Mouse (Mus musculus) myocyte (in vitro differentiated cells): ENCODE data around the gene H1foo. TPM values are rescaled to one million over a fixed set of nuclear protein-coding genes. Genes with fewer than 3 reads are reported as not detected.

Experiments used
- H3K27me3 ChIP-seq: one replicate; pipeline ENCODE4 v1.6.1; 2011; ENCODE audit not compliant: control insufficient read depth, insufficient read depth, insufficient read length
- H3K36me3 ChIP-seq: one replicate; pipeline ENCODE4 v1.6.1; 2011; ENCODE audit not compliant: control insufficient read depth, insufficient read depth
- H3K4me2 ChIP-seq: one replicate; pipeline ENCODE4 v1.6.1; 2011; ENCODE audit warnings: low read depth, control low read depth
- H3K4me3 ChIP-seq: one replicate; pipeline ENCODE4 v1.5.1; 2011; ENCODE audit warnings: mild to moderate bottlenecking, control low read depth, moderate library complexity
- H3K79me2 ChIP-seq: one replicate; pipeline ENCODE4 v1.6.1; 2011; ENCODE audit not compliant: control insufficient read depth, insufficient read depth
- H3ac ChIP-seq: one replicate; pipeline ENCODE4 v1.6.1; 2011; ENCODE audit not compliant: control insufficient read depth, insufficient read length
- CEBPB ChIP-seq: IDR thresholded peaks from 2 replicates; pipeline ENCODE4 v1.6.1; 2011; ENCODE audit warnings: mild to moderate bottlenecking, moderate library complexity; ENCODE audit not compliant: poor library complexity, insufficient read depth, severe bottlenecking
- E2F4 ChIP-seq: IDR thresholded peaks from one replicate; pipeline ENCODE4 v1.6.1; 2011; ENCODE audit warnings: mild to moderate bottlenecking, control low read depth, moderate library complexity; ENCODE audit not compliant: insufficient read depth
- MAX ChIP-seq: IDR thresholded peaks from one replicate; pipeline ENCODE4 v1.6.1; 2011; ENCODE audit warnings: low read depth, mild to moderate bottlenecking, control low read depth
- MYOD1 ChIP-seq, 3 experiments: IDR thresholded peaks; one replicate each; pipeline ENCODE4 v1.6.1; 2011; ENCODE audit warnings: control low read depth in 2 of 3, low read depth in 2 of 3, mild to moderate bottlenecking in 2 of 3, moderate library complexity in 1 of 3; ENCODE audit not compliant: insufficient read length in 2 of 3, control insufficient read depth in 1 of 3
- MYOG ChIP-seq, 3 experiments: IDR thresholded peaks; one replicate each; pipeline ENCODE4 v1.6.1; 2011; ENCODE audit warnings: control low read depth in 2 of 3, low read depth in 2 of 3, mild to moderate bottlenecking in 2 of 3; ENCODE audit not compliant: insufficient read length in 2 of 3, control insufficient read depth in 1 of 3, insufficient read depth in 1 of 3
- POLR2A ChIP-seq: IDR thresholded peaks from one replicate; pipeline ENCODE4 v1.6.1; 2011; ENCODE audit warnings: low read depth, mild to moderate bottlenecking, control low read depth, moderate library complexity; ENCODE audit not compliant: insufficient read length
- POLR2AphosphoS2 ChIP-seq: IDR thresholded peaks from one replicate; pipeline ENCODE4 v1.6.1; 2011; ENCODE audit warnings: low read depth, control low read depth; ENCODE audit not compliant: insufficient read length
- REST ChIP-seq: IDR thresholded peaks from one replicate; pipeline ENCODE4 v1.6.1; 2011; ENCODE audit warnings: mild to moderate bottlenecking, control low read depth, moderate library complexity; ENCODE audit not compliant: insufficient read depth, insufficient read length
- SRF ChIP-seq: IDR thresholded peaks from one replicate; pipeline ENCODE4 v1.6.1; 2011; ENCODE audit warnings: low read depth; ENCODE audit not compliant: control insufficient read depth, insufficient read length
- TCF12 ChIP-seq: IDR thresholded peaks from one replicate; pipeline ENCODE4 v1.6.1; 2011; ENCODE audit warnings: mild to moderate bottlenecking, control low read depth; ENCODE audit not compliant: poor library complexity, insufficient read depth, severe bottlenecking
- TCF3 ChIP-seq: IDR thresholded peaks from one replicate; pipeline ENCODE4 v1.6.1; 2011; ENCODE audit warnings: low read depth, control low read depth; ENCODE audit not compliant: insufficient read length
- USF1 ChIP-seq: IDR thresholded peaks from one replicate; pipeline ENCODE4 v1.6.1; 2011; ENCODE audit warnings: low read depth, mild to moderate bottlenecking, control low read depth, moderate library complexity
- polyA plus RNA-seq: library from polyadenylated mRNA; unstranded; fragments of >200 nt; fragmentation: generic; extraction: Trizol; gene quantifications from one replicate; pipeline ENCODE4 v1.2.1, GENCODE M21; 2012; ENCODE audit warnings: missing spikeins

The H1foo gene
- polyA plus RNA-seq, 1 experiment, result not detected

GRCm38 (mm10) chr6:115932391-115932790 lies 12.3 kb upstream of the H1foo start:
- Histone ChIP-seq H3ac (no peak overlapping the region), H3K79me2 (no peaks in the 10 kb centered on the region), H3K36me3 (no peaks in the 10 kb centered on the region), H3K4me3 (no peak overlapping the region), H3K27me3 (no peaks in the 10 kb centered on the region), H3K4me2 (no peak overlapping the region)
- TF ChIP-seq POLR2A (no peak), MAX (no peak), CEBPB (no peak), POLR2AphosphoS2 (no peak), TCF12 (no peak), REST (no peak), MYOD1 (IDR thresholded peaks at IDR 0.05; ENCODE audit: control insufficient read depth in 1 of 3, insufficient read length in 2 of 3, low read depth in 2 of 3) (no peak), E2F4 (no peak), MYOG (IDR thresholded peaks at IDR 0.05; ENCODE audit: control insufficient read depth in 1 of 3, insufficient read depth in 1 of 3, insufficient read length in 2 of 3, low read depth in 2 of 3) (no peak), USF1 (no peak), TCF3 (no peak)

GRCm38 (mm10) chr6:115935544-115935943 lies 9.2 kb upstream of the H1foo start:
- no peaks in the 10 kb centered on the region for H3K27me3 ChIP-seq
- H3K36me3 ChIP-seq, result no peaks in the 10 kb centered on the region
- no peak overlapping the region for H3K4me3 ChIP-seq
- no peaks in the 10 kb centered on the region for H3K79me2 ChIP-seq
- no peak overlapping the region for H3K4me2 ChIP-seq
- TF ChIP-seq CEBPB (no peak), POLR2A (no peak), E2F4 (no peak), TCF12 (no peak), MYOG (IDR thresholded peaks at IDR 0.05; ENCODE audit: control insufficient read depth in 1 of 3, insufficient read depth in 1 of 3, insufficient read length in 2 of 3, low read depth in 2 of 3) (no peak)
- H3ac ChIP-seq, result no peak overlapping the region

- no peaks in the 10 kb centered on the region for H3K27me3 ChIP-seq
- TF ChIP-seq TCF12 (no peak), E2F4 (no peak), SRF (no peak), CEBPB (no peak), POLR2A (no peak), TCF3 (no peak), POLR2AphosphoS2 (no peak), REST (no peak), MYOG (IDR thresholded peaks at IDR 0.05; ENCODE audit: control insufficient read depth in 1 of 3, insufficient read depth in 1 of 3, insufficient read length in 2 of 3, low read depth in 2 of 3) (no peak), MYOD1 (IDR thresholded peaks at IDR 0.05; ENCODE audit: control insufficient read depth in 1 of 3, insufficient read length in 2 of 3, low read depth in 2 of 3) (no peak), USF1 (no peak), MAX (no peak)
- no peak overlapping the region for H3ac ChIP-seq
- no peak overlapping the region for H3K4me3 ChIP-seq
- H3K4me2 ChIP-seq, result no peak overlapping the region
- no peaks in the 10 kb centered on the region for H3K36me3 ChIP-seq
- no peaks in the 10 kb centered on the region for H3K79me2 ChIP-seq
Measured at GRCm38 (mm10) chr6:115938011-115938410, 6.7 kb upstream of the H1foo start.

- Histone ChIP-seq H3K4me3 (no peak overlapping the region), H3K4me2 (no peak overlapping the region), H3K79me2 (no peaks in the 10 kb centered on the region), H3K27me3 (no peaks in the 10 kb centered on the region), H3K36me3 (no peaks in the 10 kb centered on the region), H3ac (no peak overlapping the region)
- TF ChIP-seq POLR2AphosphoS2, result no peak
- no peak for TF ChIP-seq REST
- no peak for TF ChIP-seq MYOD1 (IDR thresholded peaks at IDR 0.05; ENCODE audit: control insufficient read depth in 1 of 3, insufficient read length in 2 of 3, low read depth in 2 of 3)
- TF ChIP-seq SRF, result no peak
- TF ChIP-seq USF1, result no peak
- no peak for TF ChIP-seq POLR2A
- no peak for TF ChIP-seq TCF12
- no peak for TF ChIP-seq MAX
- no peak for TF ChIP-seq CEBPB
- TF ChIP-seq MYOG (IDR thresholded peaks at IDR 0.05; ENCODE audit: control insufficient read depth in 1 of 3, insufficient read depth in 1 of 3, insufficient read length in 2 of 3, low read depth in 2 of 3), result no peak
- no peak for TF ChIP-seq E2F4
- no peak for TF ChIP-seq TCF3
Measured at GRCm38 (mm10) chr6:115938798-115939197, 5.9 kb upstream of the H1foo start.

GRCm38 (mm10) chr6:115940603-115941002 lies 4.1 kb upstream of the H1foo start:
- Histone ChIP-seq H3ac (no peak overlapping the region), H3K27me3 (no peaks in the 10 kb centered on the region), H3K79me2 (no peaks in the 10 kb centered on the region), H3K4me2 (no peak overlapping the region), H3K4me3 (no peak overlapping the region), H3K36me3 (no peaks in the 10 kb centered on the region)
- TF ChIP-seq USF1, result no peak
- TF ChIP-seq SRF, result no peak
- no peak for TF ChIP-seq TCF3
- TF ChIP-seq MYOG (IDR thresholded peaks at IDR 0.05; ENCODE audit: control insufficient read depth in 1 of 3, insufficient read depth in 1 of 3, insufficient read length in 2 of 3, low read depth in 2 of 3), result no peak
- no peak for TF ChIP-seq REST
- no peak for TF ChIP-seq MYOD1 (IDR thresholded peaks at IDR 0.05; ENCODE audit: control insufficient read depth in 1 of 3, insufficient read length in 2 of 3, low read depth in 2 of 3)
- no peak for TF ChIP-seq CEBPB
- TF ChIP-seq POLR2A, result no peak
- TF ChIP-seq TCF12, result no peak
- TF ChIP-seq POLR2AphosphoS2, result no peak
- no peak for TF ChIP-seq E2F4
- no peak for TF ChIP-seq MAX
